Mouse (Mus musculus): ENCODE measurements around the gene Atp4b.

Gene Atp4b

GRCm38 (mm10) chr8:13396725-13397124 is at the start of gene Atp4b:
TSS of gene Atp4b (minus strand) at chr8:13396825.
- no peak for DNase-seq

- DNase-seq, result no peak
Observed at GRCm38 (mm10) chr8:13442152-13442551, 45.5 kb upstream of the Atp4b start.

GRCm38 (mm10) chr8:13437531-13437930 is 40.9 kb upstream of the Atp4b start:
- DNase-seq, result no peak

- no peak for DNase-seq
Observed at GRCm38 (mm10) chr8:13436052-13436451, 39.4 kb upstream of the Atp4b start.

- DNase-seq, result no peak
Observed at GRCm38 (mm10) chr8:13434889-13435288, 38.3 kb upstream of the Atp4b start, which contains the start of gene Tmem255b. TSS of gene Tmem255b (plus strand) at chr8:13435189.

GRCm38 (mm10) chr8:13433130-13433529 is 36.5 kb upstream of the Atp4b start:
- no peak for DNase-seq

- no peak for DNase-seq
Observed at GRCm38 (mm10) chr8:13430866-13431265, 34.2 kb upstream of the Atp4b start.

GRCm38 (mm10) chr8:13430412-13430811 is 33.8 kb upstream of the Atp4b start:
- DNase-seq, result no peak

GRCm38 (mm10) chr8:13428156-13428555 is 31.5 kb upstream of the Atp4b start:
- no peak for DNase-seq

GRCm38 (mm10) chr8:13427351-13427750 is 30.7 kb upstream of the Atp4b start:
- DNase-seq, result no peak

- no peak for DNase-seq
Observed at GRCm38 (mm10) chr8:13420970-13421369, 24.3 kb upstream of the Atp4b start.

GRCm38 (mm10) chr8:13419111-13419639 is 22.6 kb upstream of the Atp4b start:
- no peak for DNase-seq

GRCm38 (mm10) chr8:13415879-13416278 is 19.3 kb upstream of the Atp4b start:
- no peak for DNase-seq

GRCm38 (mm10) chr8:13413823-13414390 is 17.3 kb upstream of the Atp4b start:
- DNase-seq, result no peak

- DNase-seq, result peak; percentile 12
Observed at GRCm38 (mm10) chr8:13412891-13413558, 16.4 kb upstream of the Atp4b start.

- DNase-seq, result peak; percentile 43
Observed at GRCm38 (mm10) chr8:13411597-13411996, 15.0 kb upstream of the Atp4b start.

- no peak for DNase-seq
Observed at GRCm38 (mm10) chr8:13406011-13406410, 9.4 kb upstream of the Atp4b start.

GRCm38 (mm10) chr8:13404666-13405131 is 8.1 kb upstream of the Atp4b start, which contains the start of gene Grk1:
TSS of gene Grk1 (plus strand) at chr8:13405081.
- DNase-seq, result no peak

- no peak for DNase-seq
Observed at GRCm38 (mm10) chr8:13403517-13403916, 6.9 kb upstream of the Atp4b start.

- DNase-seq, result no peak
Observed at GRCm38 (mm10) chr8:13393869-13394268, 2.8 kb downstream of the Atp4b start.

- no peak for DNase-seq
Observed at GRCm38 (mm10) chr8:13388744-13389143, 7.9 kb downstream of the Atp4b start.

GRCm38 (mm10) chr8:13387728-13388127 is 8.9 kb downstream of the Atp4b start:
- DNase-seq, result no peak

GRCm38 (mm10) chr8:13386366-13386765 is 10.3 kb downstream of the Atp4b start:
- no peak for DNase-seq

- DNase-seq, result no peak
Observed at GRCm38 (mm10) chr8:13382999-13383398, 13.6 kb downstream of the Atp4b start.

Measured in cerebellum, adult 11-12 months (tissue).